Mouse (Mus musculus) frontal cortex, postnatal 10 days (tissue): ENCODE measurements around the gene Abhd17c.

Experiments
- DNase-seq, 2 experiments: peaks; one replicate each; pipeline ENCODE4 v3.0.0; 2022; ENCODE audit warnings: low spot score in 2 of 2, mixed read lengths in 1 of 2

Abhd17c gene

DNA sequence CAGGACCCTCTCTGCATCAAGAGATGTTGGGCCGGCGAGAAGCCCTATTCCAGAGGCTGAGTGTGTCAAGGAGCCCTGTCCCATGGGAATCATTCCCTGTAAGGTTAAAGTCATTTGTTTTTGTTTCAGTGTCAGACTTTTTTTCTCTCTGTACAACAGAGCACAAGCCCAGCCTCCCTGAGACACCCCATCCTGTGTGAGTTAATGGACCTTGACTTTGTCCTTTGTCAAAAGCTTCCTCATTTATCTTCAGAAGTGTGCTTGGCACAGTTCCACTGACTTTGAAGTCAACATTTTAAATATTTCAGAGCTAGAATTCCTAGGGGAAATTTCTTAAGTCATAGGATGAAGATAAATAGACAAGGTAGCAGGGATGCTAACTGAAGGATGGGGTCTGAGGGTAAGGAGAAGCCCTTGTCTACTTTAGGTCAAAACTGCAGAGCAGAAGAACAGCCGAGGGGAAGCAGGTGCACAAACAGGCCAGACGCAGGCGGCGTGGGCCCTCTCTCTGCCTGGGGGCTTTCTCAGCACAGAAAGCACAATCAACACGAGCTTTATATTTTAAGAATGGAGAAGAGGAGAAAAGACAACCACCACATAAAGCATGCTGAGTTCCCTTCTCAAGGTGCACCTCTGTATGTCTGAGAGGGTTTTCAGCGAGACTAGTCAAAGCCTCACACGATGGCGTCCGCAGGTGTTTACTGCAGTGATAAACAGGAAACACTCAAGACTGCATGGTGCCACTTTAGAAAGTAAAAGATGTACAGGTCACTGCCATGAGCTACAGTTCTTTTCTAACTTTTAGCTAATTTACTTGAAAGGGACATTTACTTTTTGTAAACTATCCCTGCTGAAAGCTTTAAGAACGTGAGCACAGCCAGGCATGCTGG is 32.2 kb downstream of the Abhd17c start:
- DNase-seq, result no peak

DNA sequence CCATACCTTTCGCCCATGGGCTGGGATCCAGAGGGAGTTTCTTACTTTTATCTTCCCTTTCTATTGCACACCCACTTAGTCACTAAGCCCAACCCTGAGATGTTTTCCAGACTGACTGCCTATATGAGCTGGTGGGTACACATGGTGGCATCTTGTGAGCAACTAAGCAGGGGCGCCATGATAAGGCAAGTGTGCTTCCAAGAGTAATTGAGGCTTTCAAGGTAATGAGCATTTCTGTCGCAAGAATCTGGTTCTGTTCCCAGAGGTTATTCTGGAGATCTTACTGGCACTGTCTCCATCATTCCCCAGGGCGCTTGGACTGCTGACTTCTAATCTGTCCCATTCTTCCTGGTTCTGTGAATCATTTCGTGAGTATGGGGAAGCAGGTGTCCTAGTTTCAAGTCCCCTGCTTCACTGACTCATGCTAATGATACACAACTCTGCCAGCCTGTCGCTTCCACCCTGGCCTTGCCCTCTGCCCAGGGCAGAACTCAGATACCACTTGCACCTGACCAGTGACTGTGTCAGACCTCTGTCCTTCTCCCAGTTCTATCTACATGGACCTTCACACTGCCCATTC is 34.1 kb downstream of the Abhd17c start:
- no peak for DNase-seq

DNA sequence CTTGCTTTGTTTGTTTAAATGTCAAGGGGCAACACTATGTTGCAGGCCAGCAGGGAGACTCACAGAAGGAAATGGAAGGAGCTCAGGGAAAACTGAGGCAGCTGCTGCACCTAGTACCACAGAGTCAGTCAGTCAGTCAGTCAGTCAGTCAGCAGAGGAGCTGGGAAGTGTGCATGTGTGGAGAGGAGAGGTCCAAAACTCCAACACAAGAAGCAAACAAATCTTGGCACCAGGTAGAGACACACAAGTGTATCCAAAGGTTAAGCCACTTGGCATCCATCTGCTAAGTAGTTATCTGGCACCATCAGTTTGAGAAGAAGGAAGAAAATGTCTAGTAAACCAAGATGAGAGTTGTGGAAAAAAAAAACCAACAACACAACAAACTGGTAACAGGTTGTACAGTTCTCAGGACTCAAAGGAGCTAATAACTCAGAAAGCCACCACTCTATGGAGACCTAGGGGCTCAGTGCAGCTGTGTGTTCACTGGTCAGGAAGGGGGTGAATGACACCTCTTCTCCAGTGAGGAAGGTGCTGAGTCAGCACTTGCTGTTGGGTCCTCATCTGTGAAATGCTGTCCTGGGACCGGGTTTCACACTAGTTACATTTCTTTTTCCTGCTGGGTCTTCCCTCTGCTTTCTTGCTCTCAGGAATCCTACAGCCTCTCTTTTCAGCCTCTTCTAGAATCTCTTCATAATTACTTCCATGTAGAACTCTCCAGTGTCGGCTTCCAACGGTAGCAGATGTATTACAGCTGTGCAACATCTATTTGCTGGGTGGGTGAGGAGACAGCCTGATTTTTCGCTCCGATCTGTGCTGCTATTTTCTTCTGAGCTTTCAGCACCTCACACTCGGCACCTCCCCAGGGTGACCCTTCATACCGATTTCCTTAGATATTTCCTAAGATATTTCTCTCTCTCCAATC is 34.8 kb downstream of the Abhd17c start:
- no peak for DNase-seq

GRCm38 (mm10) chr7:84115385-84115784 is 36.3 kb downstream of the Abhd17c start:
- no peak for DNase-seq

GRCm38 (mm10) chr7:84114775-84115174 is 36.9 kb downstream of the Abhd17c start:
- no peak for DNase-seq

DNA sequence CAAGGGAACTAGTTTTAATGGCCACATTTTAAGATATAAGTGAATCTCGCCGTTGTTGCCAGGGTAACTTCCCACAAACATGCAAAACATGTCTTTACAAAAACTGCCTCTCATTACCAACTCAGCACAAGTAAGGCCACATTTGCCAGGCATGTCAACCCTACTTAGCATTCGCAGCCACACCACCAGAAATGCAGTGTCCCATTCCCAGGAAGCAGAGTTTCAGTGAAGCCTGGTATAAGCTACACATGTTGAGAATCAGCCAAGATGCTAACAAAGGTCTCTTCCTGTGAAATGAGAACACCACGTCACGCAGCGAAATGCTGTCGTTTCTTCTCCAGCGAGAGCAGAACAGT is 38.7 kb downstream of the Abhd17c start:
- no peak for DNase-seq

GRCm38 (mm10) chr7:84112351-84113034 is 39.2 kb downstream of the Abhd17c start:
- DNase-seq, result no peak

DNA sequence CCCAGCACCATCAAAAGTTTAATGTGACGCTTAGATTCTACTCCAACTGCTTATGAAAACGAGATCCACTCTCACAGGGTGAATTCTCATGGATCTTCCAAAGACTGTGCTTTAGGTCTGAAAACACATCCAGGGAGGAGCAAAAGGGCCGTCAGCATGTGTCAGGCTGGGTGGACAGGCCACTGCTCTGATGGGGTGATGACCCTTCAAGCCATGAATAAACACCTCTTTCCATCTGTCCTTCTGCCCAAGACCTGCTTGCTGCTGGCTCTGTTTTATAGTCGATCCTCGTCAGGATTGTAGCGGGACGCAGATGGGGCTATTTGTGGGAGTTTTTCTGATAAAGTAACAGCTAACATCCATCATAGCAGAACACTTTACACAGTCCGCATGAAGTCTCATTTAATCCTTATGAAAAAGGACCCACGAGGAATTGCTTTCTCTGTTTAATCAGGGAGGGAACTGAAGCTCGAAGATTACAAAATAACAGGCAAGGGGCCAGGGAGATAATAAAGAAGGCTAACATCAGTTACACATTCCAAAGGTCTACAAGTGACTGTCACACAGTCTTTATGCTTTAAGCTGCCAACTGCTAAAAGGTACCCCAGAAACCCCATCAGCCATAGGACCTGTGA is 39.9 kb downstream of the Abhd17c start:
- DNase-seq, result no peak

DNA sequence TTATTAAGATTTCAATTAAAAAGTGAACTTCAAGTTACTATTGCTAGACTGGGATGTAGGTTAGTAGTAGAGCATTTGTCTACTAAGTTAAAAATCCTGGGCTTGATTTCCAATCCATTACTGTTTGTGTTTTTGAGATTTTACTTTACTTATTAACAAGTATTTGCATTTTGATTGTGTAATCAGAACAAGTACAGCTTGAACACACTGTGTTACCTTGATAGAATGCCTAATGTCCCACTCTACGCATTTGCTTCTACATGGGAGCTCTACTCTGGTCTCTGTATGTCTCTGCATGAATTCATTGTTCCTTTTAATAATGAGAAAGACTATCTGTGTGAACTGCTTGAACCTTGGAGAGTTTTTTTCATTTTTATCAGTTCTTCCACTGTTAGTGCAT is 44.8 kb downstream of the Abhd17c start:
- no peak for DNase-seq

GRCm38 (mm10) chr7:84102589-84102988 is 49.1 kb downstream of the Abhd17c start:
- no peak for DNase-seq

DNA sequence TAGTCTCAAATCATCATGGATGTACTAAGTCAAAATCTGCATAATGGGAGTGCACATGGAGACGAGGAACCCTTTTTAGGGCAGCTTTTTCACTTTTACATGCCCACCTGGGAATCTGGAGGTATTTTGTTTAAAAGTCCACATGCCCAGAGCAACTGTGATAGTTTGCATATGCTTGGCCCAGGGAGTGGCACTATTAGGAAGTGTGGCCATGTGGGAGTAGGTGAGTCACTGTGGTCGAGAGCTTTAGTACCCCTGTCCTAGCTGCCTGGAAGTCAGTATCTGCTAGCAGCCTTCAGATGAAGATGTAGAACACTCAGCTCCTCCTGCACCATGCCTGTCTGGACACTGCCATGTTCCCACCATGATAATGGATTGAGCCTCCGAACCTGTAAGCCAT is 51.0 kb downstream of the Abhd17c start:
- no peak for DNase-seq

DNA sequence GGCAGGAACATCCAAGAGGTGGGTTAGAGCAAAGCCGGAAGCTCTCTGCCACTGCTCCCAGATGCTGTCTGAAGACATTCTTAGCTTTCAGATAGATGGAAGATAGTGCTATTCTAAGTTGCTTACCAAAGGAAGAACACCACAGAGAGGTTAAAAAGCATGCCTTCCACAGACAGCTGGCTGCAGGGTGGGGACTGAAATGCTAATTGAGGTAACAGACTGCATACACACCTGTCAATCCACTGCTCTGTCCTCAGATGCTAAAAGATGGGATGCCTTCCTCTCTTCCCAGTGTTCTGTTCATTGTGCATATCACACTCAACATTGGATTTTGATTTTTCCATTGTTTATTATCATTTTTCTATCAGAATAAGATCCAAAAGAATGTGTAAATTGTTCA is 53.6 kb downstream of the Abhd17c start:
- no peak for DNase-seq

GRCm38 (mm10) chr7:84096501-84096900 is 55.2 kb downstream of the Abhd17c start:
- DNase-seq, result peak in 1 of 2 experiments; percentile 38

- DNase-seq, result no peak
Observed at GRCm38 (mm10) chr7:84090793-84091192, 60.9 kb downstream of the Abhd17c start.

- no peak for DNase-seq
Observed at GRCm38 (mm10) chr7:84089777-84090176, 61.9 kb downstream of the Abhd17c start.

- peak; percentile 37 to 65 for DNase-seq
Observed at GRCm38 (mm10) chr7:84088971-84089370, 62.7 kb downstream of the Abhd17c start.

GRCm38 (mm10) chr7:84088191-84088590 is 63.5 kb downstream of the Abhd17c start:
- no peak for DNase-seq

DNA sequence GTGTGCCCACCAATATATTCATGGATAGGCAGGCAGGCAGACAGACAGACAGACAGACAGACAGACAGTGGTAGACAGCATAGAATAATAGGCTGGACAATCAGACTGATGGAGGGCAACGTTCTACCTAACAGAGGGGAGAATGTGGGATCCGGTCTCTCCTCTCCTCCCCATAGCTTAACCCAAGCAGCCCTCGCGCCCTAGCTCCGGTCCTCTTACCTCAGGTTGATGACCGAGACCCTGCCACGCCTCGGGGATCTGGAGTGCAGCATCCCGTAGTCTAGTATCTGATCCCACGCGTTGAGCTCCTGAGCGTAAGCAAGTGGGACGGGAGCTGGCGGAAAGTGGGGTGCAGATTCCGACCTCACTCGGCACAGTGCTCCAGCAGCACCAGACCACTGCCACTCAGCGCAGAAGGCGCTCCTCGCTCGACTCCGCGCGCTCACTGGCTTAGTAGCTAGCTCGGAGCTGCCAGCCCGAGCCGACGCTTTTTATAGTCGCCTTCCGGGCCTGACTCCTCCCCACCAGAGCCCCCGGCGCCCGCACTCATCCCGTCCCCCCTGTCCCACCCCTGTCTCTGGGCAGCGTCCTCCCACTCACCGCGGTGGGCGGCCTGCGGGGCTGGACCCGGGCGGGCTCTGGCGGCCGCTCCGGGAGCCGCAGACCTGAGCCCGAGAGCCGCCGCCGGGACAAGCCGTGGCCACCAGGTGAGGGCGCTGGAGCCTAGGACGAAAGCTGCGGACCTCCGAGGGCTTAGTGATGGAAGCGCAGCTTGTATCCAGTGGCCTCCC is 65.5 kb downstream of the Abhd17c start, which contains the start of gene Cemip:
Cemip (minus strand) TSS at position 464 of the 791 bp plus-strand sequence.
- DNase-seq, result peak; percentile 70 to 87

GRCm38 (mm10) chr7:84085049-84085945 is 66.4 kb downstream of the Abhd17c start:
- DNase-seq, result peak in 1 of 2 experiments; percentile 37
